Mouse (Mus musculus) Patski (cell line): ENCODE results near the gene Col11a2. TPM values are rescaled to one million over a fixed set of nuclear protein-coding genes. Genes with fewer than 3 reads are reported as not detected.

Experiments
- ATAC-seq: fragments of 100-300 bp; one replicate; pipeline ENCODE4 v1.8.0; 2021
- CTCF ChIA-PET: fragments of 350-600 bp; sonication (Branson Sonifier 250); formaldehyde crosslinking; loops from one replicate; lab custom pipeline; 2022; ENCODE audit warnings: inconsistent platforms; lab: Charles Lee
- POLR2A ChIA-PET: fragments of 350-600 bp; sonication (Branson Sonifier 250); formaldehyde crosslinking; loops from one replicate; lab custom pipeline; 2022; ENCODE audit warnings: antibody characterized with exemption, inconsistent platforms; lab: Charles Lee
- DNase-seq: peaks from one replicate; pipeline ENCODE4 v3.0.0-alpha.2; 2011; ENCODE audit warnings: low read depth, low spot score
- H3K27me3 ChIP-seq: fragments of 371-371 bp; one replicate; pipeline ENCODE4 v1.5.1; 2021
- CTCF ChIP-seq: fragments of 100-300 bp; IDR thresholded peaks from one replicate; pipeline ENCODE4 v1.5.1; 2021
- in situ Hi-C: fragments of 300-500 bp; cut with MboI; formaldehyde crosslinking; loops from 3 replicates; pipeline ENCODE4 v1.11.1; 2018; ENCODE audit warnings: low pct_unique_long_range_greater_than_20kb, mixed read lengths
- polyA plus RNA-seq: library from polyadenylated mRNA; unstranded; gene quantifications from one replicate; pipeline ENCODE4 v1.2.3, GENCODE M21; 2021

The Col11a2 gene
- polyA plus RNA-seq, 1 experiment from 2014 or later, result 0.60 TPM

DNA sequence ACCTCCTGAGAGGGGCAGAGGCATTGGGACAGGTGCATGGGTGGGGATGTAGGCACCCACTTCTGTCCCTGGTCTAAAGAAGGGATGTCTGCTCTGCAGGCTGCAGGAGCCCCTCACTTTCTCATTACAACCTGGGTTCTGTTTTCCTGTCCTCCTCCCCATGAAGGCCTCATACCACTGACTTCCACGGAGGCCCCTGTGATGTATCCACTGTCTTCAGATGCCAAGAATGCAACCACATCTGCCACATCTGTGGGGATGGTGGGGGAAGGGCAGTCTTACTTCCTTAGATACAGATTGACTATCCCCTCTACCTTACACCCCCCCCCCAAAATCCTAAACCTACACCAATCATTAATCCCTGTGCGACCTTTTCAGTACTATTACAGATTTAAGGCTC is 13.0 kb upstream of the Col11a2 start:
- ChIA-PET POLR2A (no interaction called here), CTCF (no interaction called here)
- no peaks in the 10 kb centered on the region for H3K27me3 ChIP-seq
- no peak for TF ChIP-seq CTCF
- DNase-seq, result no peak
- no peak for ATAC-seq
- in situ Hi-C loops, result no loop called here

DNA sequence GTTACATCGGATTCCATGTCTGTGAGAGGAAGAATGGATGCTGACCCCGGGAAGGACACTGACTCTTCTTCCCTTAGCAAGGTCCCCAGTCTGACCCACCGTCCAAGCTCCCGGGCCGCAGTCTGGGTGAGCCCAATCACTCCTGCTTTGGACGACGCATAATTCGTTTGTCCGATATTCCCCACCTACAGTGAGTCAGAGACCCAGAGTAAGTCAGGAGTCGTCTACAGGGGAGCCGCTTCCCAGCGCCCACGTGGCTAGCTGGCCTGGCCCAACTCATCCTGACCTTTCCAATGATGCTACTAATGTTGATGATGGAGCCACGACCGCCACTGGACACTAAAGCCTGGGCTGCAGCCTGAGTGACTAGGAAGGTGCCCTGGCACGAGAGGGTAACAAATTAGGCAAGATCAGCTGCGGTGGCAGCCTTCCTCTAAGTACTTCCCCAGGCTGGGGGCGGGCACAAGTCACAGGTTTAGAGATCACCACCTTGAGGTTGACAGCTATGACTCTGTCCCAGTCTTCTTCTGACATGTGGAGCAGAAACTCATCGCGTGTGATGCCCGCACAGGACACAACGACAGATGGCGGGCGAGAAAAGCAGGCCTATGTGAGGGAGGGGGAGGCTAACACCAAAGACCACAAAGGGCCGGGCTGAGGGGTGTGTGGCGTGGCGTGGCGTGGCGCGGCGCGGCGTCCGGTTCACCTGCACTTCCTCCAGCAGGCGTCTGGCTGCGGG is 12.2 kb upstream of the Col11a2 start:
- ATAC-seq (no peak), DNase-seq (no peak)
- in situ Hi-C loops, result no loop called here
- no peak for TF ChIP-seq CTCF
- ChIA-PET POLR2A (no interaction called here), CTCF (no interaction called here)
- no peaks in the 10 kb centered on the region for H3K27me3 ChIP-seq

DNA sequence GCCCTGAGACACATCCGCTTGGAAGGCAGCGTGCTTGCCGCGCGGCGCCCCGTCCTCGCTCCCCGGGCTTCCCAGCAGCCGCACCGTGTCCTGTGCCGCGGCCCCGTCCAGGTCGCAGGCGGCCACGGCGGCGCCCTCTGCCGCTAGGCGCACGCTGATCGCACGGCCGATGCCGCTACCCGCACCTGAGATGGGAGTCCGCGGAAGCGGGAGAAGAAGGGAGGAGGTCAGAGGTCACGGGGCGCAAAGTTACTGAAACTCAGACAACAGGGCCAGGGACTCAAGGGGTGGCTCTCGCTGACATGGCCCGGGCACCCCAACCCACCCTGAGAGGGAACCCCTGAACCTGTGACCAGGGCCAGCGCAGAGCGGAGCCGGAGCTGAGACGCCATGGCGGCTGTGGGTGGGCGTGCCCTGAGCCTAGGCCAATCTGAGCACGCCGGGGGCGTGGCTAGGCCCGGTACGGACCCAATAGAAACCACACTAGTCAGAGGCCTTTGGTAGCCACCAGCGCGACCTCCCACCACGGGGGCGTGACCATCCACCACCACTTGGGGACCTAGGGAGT is 11.5 kb upstream of the Col11a2 start, which contains the start of gene H2-Ke6:
Gene H2-Ke6 (minus strand): TSS at position 405 of the 568 bp plus-strand sequence.
- no peaks in the 10 kb centered on the region for H3K27me3 ChIP-seq
- POLR2A ChIA-PET, result no interaction called here
- ATAC-seq, result peak; percentile 55
- DNase-seq, result no peak
- TF ChIP-seq CTCF, result no peak
- in situ Hi-C loops, result no loop called here
- CTCF ChIA-PET, result no interaction called here

DNA sequence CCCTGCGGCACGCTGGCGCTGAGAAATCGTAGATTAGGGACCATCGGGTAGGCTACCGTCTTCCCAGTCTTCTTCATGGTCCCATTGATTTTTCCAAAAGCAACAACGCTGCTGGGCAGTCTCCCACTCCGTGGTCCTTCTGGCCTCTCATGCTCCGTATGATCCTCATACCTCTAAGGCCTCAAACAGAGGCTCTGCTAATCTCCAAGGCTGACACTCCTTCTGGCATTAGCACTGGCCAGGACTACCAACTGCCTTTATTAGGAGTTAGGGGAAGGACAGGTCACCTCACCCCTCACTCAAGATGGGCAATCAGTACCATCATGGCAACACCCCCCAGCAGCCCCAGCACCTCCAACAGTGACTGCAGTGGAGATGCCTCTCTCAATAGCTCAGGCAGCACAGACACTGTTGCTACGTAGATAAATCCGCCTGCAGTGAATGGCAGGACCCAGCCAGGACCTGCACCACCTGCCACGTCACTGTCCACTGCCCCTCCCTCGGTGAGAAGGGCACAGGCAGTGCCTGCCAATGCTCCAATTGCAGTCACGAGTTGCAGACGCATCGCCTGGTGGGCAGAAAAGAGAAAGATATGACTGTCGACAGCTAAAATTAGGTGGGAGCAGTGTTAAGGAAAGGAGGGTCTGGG is 10.6 kb upstream of the Col11a2 start:
- ATAC-seq (no peak), DNase-seq (no peak)
- ChIA-PET POLR2A (no interaction called here), CTCF (no interaction called here)
- in situ Hi-C loops, result no loop called here
- H3K27me3 ChIP-seq, result no peaks in the 10 kb centered on the region
- TF ChIP-seq CTCF, result no peak

DNA sequence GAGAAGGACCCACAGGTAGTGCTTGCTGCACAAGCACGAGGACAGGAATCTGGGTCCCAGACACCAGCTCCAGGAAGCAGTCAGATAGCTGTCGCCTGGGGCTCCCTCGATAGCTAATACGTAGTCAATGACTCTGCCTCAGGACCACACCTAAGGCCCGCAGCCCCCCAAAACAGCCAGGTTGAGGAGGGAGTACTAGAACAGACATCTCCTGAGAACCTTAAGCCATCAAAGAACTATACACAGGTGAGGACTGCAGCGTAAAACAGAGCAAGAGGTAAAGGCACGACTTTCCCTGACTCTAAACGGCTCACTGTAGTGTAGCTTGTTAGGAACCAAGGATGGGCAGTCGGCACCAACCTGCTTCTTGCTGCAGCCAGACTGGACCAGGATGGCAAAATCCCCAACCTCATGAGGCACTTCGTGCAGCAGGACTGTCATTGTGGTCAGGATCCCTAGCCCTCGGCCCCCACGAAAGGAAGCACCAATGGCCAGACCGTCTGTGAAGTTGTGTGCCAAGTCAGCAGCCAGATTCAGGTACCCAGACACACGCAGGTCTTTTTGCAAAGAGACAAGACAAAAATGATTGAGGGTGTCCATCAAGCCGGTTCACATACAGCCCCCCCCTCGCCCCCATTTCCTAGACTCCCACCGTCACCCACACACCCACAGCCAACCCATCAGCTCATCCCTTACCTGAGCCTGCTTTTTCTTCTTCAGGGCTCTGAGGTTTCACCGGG is 9.9 kb upstream of the Col11a2 start:
- CTCF ChIA-PET, result no interaction called here
- in situ Hi-C loops, result no loop called here
- POLR2A ChIA-PET, result no interaction called here

DNA sequence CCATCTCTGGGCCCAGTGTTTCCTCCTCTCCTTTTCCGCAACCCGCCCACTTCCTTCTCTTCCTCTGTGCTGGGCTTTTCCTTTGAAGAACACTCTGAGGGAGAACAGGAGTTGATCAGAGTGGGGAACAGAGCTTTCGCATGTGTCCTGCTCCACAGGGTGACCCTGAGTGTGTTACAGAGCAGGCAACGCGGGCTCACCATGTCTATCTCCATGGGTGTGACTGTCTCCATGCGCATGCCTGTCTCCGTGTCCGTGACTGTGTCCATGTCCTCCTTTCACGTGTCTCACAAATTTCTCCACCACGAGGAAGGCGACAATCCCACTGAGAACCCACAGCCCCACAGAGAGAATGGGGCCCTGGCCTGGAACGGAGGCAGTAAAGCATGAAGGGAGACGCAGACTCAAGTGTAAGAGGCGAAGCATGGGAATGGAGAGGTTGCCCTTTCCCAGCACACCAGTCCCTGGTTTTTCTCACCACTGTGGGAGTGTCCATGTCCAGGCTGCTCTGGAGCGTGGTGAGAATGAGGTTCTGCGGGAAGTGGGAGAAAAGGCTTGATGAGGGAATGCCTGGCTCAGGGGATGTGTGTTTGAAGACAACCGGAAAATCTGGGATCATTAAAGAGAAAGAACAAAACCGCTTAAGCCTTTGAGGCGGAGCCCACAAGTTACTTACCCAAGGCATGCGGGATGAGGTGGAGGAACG is 9.2 kb upstream of the Col11a2 start:
- POLR2A ChIA-PET, result no interaction called here

More for the DNA sequence above, 9.9 kb upstream of the Col11a2 start:
- DNase-seq (no peak), ATAC-seq (no peak)
- no peaks in the 10 kb centered on the region for H3K27me3 ChIP-seq
- no peak for TF ChIP-seq CTCF

DNA sequence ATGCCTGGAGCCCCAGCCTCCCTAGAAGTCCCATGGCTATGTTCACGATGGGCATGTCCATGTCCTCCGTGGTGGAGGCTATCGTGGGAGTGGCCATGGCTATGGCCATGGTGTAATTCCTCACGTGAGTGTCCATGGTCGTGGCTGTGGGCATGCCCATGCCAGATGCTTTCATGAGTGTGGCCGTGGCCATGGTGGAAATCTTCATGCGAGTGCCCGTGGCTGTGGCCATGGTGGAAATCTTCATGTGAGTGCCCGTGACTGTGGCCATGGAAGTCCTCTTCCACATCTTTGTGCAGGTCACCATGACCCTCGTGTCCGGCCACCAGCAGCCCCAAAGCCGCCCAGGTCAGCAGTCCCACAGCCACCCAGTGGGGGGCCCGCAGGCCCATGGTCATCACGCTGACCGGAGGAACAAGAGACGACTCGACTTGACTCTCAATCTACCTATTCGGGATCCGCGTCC is 8.3 kb upstream of the Col11a2 start:
- POLR2A ChIA-PET, result no interaction called here
- ATAC-seq, result peak; percentile 3
- no peak for DNase-seq
- in situ Hi-C loops, result no loop called here
- no peak for TF ChIP-seq CTCF
- H3K27me3 ChIP-seq, result no peaks in the 10 kb centered on the region
- CTCF ChIA-PET, result interaction anchor here (1.1 kb wide), 1 partner anchor 8 kb away, joined by 3 read pairs; no protein-coding TSS in a partner anchor

More for the DNA sequence above, 9.2 kb upstream of the Col11a2 start:
- CTCF ChIA-PET, result no interaction called here
- no peaks in the 10 kb centered on the region for H3K27me3 ChIP-seq
- DNase-seq (no peak), ATAC-seq (no peak)
- no peak for TF ChIP-seq CTCF
- in situ Hi-C loops, result no loop called here

DNA sequence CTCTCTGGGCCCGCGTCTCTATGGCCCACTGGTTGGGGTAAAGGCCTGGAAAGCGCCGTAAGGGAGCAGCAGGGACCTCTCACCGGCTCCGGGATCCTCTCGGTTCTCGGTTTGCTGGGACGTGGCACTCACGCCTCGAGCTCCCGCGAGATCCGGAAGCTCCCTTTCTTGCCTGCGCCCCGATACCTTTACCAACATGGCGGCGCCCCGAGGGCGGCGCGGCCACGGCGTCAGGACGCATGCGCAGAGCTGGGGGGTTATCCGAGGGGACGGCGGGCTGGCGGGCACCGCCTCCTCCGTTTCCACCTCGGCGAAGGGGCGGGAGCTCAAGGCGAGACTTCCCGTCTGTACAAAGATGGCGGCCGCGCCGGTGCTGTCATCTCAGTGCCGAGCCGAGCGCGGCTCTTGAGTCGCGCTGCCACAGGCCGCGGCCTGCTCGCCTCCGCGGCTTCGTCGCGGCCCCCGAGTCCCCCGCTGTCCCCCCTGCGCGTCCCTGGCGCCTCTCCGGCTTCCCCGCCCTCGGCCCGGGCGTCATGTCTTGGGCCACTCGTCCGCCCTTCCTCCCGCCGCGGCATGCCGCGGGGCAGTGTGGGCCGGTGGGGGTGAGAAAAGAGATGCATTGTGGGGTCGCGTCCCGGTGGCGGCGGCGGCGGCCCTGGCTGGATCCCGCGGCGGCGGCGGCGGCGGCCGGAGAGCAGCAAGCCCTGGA is 7.6 kb upstream of the Col11a2 start, which contains the start of the genes Slc39a7 and Rxrb:
Gene Slc39a7 (minus strand): TSS at position 218 of the 709 bp plus-strand sequence.
Gene Rxrb (plus strand): TSS at position 348 of the 709 bp plus-strand sequence.
- no peaks in the 10 kb centered on the region for H3K27me3 ChIP-seq
- in situ Hi-C loops, result no loop called here
- peak; percentile 82 for DNase-seq
- CTCF ChIA-PET, result interaction anchor here (1.1 kb wide), 1 partner anchor 9 kb away, joined by 3 read pairs; no protein-coding TSS in a partner anchor
- peak; percentile 54 for ATAC-seq
- TF ChIP-seq CTCF, result no peak
- POLR2A ChIA-PET, result interaction anchor here (0.7 to 1.3 kb wide), 2 partner anchors 9 to 80 kb away, joined by 3 to 5 read pairs; no protein-coding TSS in a partner anchor

DNA sequence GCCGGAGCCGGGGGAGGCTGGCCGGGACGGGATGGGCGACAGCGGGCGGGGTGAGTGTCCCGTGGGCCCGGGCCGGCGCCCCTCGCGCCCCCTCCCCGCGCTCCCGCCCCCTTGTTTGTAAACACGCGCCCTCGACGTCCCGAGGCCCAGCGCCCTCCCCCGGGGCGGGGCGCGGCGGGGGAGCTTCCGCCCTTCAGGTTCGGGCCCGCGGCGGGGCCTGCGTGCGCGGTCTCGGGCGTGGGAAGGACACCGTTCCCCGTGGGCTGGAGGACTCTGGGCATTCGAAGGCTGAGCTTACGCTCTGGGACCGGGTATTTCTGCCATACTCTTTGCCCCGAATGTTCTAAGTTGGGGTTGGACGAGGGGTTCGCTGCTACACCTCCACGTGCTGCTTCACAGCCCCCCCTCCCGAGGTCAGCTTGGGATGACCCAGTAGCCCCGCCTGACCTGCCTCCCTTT is 7.0 kb upstream of the Col11a2 start:
- in situ Hi-C loops, result no loop called here
- POLR2A ChIA-PET, result interaction anchor here (0.7 to 1.3 kb wide), 2 partner anchors 10 to 80 kb away, joined by 3 to 5 read pairs; no protein-coding TSS in a partner anchor
- H3K27me3 ChIP-seq, result no peaks in the 10 kb centered on the region
- DNase-seq, result no peak
- CTCF ChIA-PET, result interaction anchor here (1.1 kb wide), 1 partner anchor 10 kb away, joined by 3 read pairs; no protein-coding TSS in a partner anchor
- no peak for TF ChIP-seq CTCF
- ATAC-seq, result peak; percentile 16
